Mouse (Mus musculus): Measurements from ENCODE around the gene Rrp12.
A peak's percentile ranks its signal among the peaks of the same experiment; 100 is the strongest.
"Not testable (repeated sequence)": the region's sequence is repeated elsewhere in the genome, so short reads cannot be mapped to it uniquely, and the experiment has no call there.

Rrp12 gene

DNA sequence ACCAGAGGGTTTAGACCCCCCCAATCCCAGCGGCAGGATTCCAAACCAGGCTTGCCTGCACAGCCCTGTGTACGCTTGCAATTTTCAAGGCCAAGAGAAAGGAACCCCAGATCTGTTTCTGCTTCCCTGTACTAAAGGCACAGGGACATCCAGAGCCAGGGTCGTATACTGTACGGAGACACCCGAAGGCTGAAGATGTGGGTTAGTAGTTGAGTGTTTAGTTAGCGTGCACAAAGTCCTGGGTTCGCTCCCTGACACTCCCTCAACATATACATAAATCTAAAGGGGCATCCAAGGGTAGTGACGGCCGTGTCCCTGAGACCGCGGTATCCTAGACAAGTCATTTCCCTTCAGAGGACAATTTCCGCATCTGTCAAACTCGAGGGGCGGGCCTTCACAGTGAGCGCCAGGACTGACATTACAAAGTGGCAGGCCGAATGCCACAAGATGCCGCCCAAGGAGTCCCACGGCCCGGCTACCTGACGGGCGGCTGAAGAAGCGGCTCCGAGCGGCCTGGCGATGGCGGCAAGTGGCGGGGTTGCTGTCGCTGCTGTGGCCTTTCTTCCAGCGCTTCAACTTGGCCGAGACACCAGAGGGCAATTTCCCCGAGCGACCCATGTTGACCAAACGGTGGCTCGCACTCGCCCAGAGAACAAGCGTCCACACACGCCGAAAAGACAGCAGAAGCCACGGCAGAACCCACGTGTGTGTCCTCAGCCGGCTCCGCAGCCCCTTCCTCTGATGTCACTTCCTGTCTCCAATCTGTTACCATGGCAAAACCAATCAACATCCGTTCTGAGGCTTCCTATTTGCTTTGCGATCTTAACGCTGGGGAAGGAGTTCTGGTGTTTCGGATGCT lies at the start of gene Rrp12:
Gene Rrp12 (minus strand): TSS at position 714 of the 859 bp plus-strand sequence.
- DNase-seq (ENCODE audit: low spot score in 2 of 2) = peak; percentile 67 to 69

DNA sequence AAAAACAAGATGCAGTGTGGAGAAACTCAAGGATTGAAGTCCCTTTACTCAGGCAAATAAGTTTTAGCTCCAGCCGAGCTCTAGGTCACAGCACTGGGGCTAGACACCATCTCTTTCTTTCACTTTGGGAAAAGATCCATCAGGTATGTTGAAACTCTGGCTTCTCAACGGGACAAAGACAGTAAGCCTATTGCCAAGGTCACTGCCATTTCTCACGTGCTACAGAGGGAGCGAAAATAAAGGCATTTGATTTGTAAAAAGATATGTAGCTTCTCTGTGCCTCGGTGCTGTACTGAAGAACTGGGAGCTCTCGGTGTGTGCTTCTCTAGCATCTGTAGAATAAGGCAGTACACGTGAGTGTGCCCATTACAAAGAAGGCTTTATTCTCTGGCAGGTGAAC lies 47.9 kb upstream of the Rrp12 start:
- no peak for DNase-seq (ENCODE audit: low spot score in 2 of 2)

DNA sequence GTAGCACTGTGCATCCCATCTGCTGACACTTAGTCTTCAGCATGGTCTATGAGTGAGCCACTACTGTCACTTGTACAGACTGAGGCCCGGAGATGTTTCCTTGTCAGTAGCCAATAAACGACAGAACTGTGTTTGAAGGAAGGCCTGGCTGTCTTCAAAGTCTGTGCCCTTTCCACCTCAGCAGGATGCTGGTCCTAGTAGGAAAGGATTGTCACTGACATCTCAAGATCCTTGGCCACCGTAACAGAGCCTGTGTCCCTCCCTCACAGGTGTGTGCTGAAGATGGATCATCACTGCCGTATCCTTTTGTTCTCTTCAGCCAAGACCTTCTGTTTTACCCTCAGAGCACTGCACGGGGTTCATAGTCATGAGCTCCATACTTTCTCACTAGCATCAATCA lies 42.6 kb upstream of the Rrp12 start:
- no peak for DNase-seq (ENCODE audit: low spot score in 2 of 2)

DNA sequence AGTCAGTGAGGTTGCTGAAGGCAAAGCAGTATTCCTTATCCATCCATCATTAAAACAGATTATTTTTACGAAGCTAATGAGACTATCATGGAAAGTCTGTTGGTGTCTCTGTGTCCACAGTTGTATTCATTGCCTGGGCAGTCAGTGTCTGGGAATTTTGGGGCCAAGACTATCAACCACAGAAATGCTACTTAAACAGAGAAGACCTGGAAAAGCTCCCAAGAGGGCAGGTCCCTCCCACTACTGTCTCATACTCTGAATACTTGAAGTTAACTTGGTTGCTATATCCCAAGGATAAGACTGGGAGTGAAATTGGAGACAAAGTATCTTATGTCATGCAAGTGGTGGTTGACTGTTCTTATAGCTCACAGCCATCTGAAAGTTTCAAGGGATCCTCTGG lies 39.9 kb upstream of the Rrp12 start:
- no peak for DNase-seq (ENCODE audit: low spot score in 2 of 2)

DNA sequence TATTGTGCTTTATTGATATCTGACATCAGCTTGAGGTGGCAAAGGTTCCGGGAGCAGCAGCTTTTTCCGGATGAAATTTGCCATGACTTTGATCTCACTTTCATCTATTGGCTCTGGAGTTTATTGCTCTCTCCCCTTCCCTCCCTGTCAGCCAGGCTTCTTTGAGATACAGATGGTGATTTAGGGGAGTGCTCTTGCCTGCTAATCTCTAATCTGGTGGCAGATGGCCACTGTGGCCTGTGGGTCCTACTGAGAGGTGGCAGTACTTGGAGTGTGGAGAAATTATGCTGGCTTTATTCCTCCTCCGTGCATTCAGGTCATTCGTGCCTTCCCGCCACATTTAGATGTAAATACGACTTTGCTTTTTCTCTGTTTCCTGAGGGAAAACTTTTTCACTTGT lies 38.2 kb upstream of the Rrp12 start:
- DNase-seq (ENCODE audit: low spot score in 2 of 2) = no peak

DNA sequence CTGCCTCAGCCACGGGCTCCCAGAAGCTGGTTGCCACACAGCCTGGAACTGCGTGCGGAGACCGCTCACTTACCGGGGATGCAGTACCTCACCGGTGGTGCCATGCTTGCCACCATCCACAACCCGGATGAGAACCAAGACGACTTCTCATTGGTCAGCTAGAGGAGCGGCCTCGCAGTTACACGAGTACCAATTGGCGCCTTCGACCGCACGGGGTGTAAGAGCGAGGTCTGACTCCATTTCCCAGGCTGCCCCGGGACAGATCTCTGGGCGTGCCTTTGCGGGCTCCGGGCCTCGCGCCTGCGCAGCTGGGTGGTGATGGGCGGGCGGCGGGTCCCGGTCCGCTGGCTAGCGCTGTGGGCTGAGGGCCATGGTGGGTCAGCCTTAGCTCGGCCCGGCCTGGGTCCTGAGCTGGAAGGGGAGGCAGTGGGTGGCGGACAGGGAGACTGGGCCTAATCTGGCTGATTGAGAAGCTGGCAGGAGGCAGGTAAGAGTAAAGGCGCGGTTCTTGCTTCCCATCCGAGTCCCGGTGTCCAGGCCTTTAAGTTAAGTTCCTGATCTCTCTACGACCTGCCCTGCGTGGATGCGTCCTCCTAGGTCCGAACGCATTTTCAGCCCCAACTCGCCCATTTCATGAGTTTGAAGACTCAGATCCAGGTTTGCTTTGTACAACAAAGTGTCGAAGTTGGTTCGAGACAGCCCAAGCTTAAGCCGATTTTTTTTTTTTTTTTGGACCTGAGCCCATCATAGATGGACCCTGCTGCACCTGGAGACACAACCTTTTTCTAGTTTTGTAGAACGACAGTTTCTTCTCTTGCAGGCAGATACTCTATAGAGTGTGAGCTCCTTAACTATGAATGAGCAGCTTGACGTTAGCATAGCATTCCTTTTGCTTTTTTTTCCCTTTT lies 37.5 kb upstream of the Rrp12 start, which contains the start of the genes Exosc1 and Zdhhc16:
Gene Exosc1 (minus strand): TSS at position 245 of the 908 bp plus-strand sequence.
Gene Zdhhc16 (plus strand): TSS at position 302 of the 908 bp plus-strand sequence.
- DNase-seq (ENCODE audit: low spot score in 2 of 2) = peak; percentile 98 to 99

DNA sequence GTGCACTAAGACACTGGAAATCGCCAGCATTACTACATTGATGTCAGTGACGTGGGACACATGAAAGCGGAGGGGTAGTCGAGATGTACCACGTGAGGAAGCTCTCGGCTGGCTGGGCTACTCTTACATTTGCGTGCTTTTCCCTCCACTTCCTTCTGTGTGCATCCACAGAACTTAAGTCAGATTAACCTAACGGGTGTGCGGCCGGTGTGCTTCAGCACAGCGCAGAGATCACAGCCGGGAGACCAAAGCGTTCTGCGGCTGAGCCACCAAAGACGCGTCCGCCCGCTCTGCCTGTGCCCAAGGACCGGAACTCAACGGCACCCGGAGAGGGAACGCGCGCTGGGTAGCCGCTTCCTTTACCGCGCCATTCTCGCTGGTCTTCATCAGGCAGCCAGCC lies 36.7 kb upstream of the Rrp12 start:
- DNase-seq (ENCODE audit: low spot score in 2 of 2) = no peak

DNA sequence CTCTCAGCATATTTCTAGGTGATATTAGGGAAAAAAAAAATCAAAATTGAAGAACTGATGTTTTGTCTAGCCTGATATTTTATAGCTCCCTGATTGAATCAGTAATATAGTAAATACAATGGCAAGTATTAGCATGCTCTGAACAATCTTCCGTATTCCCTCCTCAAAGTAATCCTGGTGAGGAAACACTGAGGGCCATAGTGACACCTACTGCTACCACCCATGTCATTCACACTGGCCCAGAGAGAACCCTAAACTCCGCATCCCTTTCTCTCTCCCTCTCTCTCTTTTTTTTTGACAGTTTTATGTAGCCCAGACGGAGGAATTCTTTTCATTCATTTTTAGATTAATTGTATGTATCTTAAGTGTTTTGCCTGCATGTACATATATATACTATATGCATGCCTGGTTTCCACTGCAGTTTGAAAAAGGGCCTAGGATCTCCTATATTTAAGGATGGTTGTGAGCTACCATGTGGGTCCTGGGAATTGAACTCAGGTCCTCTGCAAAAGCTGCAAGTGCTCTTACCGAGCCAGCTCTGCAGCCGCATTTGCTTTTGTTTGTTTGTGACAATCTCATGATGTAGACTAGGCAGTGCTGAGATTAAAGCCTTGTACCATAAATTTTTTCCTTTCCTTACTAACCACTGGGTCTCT lies 24.6 kb upstream of the Rrp12 start:
- no peak for DNase-seq (ENCODE audit: low spot score in 2 of 2)

DNA sequence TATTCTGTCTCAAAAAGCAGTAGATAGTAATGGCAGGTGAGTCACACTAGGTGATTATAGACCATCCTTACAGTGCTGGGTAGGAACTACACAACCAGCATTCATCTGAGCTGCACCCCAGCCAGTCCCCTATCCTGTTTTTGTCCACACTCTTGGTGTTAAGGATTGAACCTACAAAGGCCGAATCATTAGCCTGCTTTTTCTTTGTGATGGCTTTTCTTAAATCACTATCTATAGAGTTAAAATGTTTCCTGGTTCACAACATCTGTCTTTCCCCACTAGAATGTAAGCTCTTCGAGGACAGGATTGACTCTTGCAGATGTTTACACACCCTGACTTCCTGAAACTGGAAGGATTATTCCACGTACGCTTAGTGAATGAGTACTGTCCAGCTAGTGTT lies 23.5 kb upstream of the Rrp12 start:
- DNase-seq (ENCODE audit: low spot score in 2 of 2) = no peak

DNA sequence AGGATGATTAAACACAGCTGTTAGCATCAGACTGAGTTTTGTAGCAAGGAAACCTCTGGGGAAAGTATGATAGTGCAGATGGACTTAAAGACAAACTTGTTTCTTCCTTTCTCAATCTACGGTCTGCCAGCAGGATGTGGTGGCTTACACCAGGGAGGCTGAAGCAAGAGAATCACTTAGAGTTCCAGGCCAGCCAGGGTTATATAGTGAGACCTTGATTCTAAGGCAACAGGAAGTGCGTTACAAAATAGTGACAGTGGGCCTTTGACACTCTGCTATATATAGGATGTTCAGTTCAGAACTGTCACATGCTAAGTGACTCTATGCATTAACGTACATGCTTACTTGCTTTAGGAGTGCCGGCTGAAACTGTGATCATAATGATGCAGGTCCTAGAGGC lies 20.9 kb upstream of the Rrp12 start:
- DNase-seq (ENCODE audit: low spot score in 2 of 2) = no peak

DNA sequence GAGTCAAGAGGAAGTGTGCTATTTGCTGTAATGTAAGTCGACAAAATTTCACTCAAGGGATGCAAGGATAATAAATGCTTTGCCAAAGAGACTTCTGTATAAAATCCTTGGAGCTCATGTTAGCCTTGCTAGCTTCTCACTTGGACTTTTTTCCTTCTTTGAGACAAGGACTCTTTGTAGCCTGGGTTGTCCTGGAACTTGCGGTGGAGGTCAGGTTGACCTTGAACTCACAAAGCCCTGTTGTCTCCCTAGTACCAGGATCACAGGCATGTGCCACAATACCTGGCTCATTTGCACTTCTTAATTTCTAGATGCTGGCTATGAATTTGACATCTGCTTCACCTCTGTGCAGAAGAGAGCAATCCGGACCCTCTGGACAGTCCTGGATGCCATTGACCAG lies 19.3 kb upstream of the Rrp12 start:
- DNase-seq (ENCODE audit: low spot score in 2 of 2) = no peak

DNA sequence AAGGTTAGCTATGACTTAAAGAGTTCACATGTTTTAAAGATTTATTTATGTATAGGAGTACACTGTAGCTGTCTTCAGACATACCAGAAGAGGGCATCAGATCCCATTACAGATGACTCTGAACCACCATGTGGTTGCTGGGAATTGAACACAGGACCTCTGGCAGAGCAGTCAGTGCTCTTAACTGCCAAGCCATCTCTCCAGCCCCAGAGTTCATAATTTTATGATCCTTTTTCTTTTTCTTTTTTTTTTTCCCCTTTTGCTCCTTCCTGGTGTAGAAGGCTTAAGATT lies 18.6 kb upstream of the Rrp12 start:
- not testable (repeated sequence) for DNase-seq (ENCODE audit: low spot score in 2 of 2)

DNA sequence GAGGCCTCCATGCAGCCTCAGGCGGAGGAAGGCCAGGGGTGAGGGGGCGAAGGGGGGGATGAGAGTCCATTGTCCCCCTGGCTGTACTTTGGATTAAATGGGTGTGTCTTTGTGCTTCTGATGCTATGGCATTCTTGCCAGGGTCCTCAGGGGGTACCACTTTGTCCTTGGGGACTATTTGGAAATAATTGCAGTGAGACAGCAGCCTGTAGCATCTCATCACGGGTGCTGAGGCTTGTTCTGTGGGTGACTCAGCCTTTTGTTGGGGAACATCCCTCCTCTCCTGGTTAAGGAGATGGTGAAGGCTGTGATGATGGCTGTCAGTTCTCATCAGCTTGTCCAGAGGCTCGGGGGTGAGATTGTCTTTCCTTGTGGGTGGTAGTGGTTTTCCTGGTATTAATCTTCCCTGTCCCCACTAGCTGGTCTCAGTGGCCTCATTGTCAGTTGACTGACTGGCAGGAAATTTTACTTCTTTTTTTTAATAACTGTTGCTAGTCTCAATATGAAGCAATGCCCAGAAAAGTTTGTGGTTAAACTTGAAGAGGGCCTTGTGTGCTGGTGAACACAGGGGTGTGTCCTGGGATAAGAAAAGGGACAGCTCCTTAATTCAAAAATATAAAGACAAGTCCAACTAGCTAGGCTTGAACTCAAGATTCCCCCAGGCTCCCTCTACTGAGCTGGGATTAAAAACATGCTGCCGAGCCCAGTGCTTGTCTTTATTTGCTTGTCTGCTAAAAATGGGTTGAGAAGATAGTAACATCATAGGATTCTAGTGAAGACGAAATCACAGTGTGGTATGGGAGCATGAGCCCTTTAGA lies 18.0 kb upstream of the Rrp12 start:
- DNase-seq (ENCODE audit: low spot score in 2 of 2) = no peak

DNA sequence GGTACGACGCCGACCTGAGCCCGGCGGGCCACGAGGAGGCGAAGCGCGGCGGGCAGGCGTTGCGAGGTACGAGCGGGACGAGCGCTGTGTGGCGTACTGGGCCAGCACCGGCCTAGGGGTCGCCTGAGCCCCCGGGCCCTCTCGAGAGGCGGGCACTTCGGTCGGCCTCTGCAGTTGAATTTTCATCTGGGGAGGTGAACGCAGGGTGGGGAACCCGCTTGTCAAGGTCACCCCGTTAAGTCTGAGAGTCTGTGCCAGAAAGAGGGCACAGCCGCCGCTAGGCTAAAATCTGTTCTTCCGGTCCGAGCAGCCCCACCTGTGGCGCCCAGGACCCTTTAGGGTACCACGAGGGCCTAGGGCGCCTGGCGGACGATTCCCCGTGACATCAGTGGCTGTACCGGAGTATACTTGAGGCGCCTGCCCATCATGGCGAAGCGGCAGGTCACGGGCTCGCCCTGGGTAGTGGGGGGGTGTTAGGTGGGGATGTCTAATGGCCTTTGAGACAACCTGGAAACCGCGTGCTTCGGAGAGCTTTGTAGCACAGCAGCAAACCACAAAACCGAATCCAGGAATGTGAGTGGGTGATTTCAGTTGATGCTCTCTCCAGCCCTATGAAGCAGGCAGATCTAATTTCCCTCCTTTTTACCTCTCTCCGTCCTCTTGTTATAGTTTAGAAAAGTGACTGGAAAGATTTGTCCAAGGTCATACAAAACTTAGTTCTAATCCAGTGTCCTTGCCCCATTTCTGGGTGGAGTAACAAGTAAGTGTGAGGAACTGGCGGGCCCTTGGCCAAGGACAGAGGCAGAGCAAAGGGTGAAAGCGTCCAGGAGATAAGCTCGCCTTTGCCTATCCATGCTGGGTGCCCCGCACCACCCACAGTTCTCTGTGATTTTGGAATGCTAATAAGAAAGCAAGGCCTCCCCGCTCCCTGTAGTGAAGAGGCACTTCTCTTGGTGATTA lies 16.4 kb upstream of the Rrp12 start:
- peak; percentile 28 to 29 for DNase-seq (ENCODE audit: low spot score in 2 of 2)

DNA sequence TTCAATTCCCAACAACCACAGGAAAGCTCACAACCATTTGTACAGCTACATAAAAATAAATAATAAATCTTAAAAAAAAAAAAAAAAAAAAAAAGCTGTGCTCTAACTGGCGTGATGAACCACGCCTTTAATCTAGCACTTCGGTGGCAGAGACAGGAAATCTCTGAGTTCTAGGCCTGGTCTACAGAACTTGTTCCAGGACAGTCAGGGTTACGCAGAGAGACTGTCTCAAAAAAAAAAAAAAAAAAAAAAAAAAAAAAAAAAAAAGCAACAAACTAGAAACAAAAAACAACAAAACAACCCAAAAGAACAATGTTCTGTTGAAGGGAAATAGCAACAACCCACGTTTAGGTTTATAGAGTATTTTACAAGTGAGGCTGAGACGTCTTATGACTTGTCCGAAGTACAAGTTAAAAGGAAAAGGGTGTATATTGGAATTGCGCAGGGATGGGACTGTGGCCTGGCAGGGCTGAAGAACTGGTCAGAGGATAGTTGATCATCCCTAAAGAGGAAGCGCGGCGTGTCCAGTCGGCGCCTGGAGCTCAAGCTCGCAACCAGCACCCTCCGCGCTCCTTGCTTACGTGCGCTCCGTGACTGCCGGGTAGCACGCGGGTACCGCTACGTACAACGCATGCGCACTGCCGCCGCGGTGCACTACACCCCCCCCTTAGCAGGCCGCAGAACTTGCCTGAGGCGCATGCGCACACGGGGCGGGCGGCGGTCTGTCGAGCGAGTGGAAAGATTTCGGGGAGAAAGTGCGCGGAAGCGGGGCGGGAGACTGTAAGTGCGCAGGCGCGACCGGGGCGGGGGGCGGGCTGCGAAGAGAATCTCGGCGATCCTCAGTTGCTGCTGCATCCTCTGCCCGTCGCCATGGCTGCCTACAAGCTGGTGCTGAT lies 15.5 kb upstream of the Rrp12 start, which contains the start of gene Pgam1:
Gene Pgam1 (plus strand): TSS at position 746 of the 896 bp plus-strand sequence.
- peak; percentile 92 to 95 for DNase-seq (ENCODE audit: low spot score in 2 of 2)

DNA sequence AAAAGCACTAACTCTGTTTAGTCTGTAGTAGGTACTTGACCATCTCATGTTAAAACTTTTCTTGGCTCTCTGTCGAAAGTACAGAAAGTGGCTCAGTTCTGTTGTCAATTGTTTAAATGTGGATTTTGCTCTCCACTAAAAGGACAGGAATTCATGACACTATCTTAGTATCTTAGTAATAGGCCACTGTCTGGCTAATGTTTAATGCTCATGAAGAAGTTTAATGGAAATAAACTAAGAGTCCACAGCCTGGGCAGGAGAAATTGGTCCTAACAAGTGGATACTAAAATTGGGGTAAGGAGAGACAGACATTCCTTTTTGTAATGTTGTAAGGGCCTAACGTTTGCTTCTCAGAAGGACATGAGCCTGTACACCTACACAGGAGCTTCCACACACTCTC lies 14.4 kb upstream of the Rrp12 start:
- DNase-seq (ENCODE audit: low spot score in 2 of 2) = no peak

DNA sequence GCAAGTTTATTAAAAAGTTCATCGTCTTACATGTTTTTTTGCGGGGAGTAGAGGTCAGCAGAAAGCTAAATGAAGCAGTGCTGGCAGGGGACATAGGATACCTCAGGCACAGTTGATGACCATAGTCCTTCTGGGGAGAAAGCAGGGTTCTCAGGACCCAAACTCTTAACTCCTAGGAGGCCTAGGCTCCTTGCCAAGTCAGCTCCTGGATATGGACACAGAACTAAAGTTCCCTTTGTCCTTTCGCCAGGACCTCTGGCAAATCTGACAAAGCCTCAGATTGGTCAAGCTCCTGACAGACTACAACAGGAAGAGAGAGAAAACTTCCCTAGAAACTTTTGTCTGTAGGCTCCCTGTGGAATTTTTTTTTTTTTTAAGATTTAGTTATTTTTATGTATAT lies 12.8 kb upstream of the Rrp12 start:
- DNase-seq (ENCODE audit: low spot score in 2 of 2) = no peak

DNA sequence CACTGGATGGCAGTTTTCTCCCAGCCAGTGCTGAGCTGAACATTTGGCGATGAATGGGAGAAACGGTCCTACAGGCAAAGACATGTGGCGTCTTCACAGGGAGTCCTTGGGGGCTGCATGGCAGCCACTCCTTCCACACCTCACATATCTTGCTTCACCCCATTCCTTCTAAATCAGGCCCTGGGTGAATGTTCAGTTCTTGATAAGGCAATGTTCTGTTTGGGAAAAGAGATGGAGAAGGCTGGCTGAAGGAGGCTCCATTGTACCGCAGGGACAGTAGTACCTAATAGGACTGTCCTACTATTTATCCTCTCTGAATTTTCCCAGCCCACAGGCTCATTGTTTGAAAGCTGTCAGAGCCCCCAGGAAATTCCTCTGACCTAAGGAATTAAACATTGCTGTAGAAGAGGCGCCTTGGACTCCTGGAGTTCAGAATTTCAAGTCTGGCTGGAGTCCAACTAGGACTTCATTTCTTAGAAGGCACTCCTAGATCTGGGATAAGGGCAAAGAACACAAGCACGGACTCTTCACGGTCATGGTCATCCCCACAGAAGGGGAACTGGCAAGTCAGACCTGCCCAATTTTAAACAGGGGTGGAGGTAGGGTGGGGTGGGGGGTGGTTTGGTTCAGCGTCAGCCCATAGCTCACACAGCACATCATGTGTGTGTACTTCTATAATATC lies 11.2 kb upstream of the Rrp12 start:
- DNase-seq (ENCODE audit: low spot score in 2 of 2) = no peak

All from frontal cortex, postnatal 14 days (tissue).